Mouse (Mus musculus): Measurements from ENCODE around the gene B3galt5. TPM values are rescaled to one million over a fixed set of nuclear protein-coding genes. Genes with fewer than 3 reads are reported as not detected.

B3galt5 gene
- under 1 TPM; 0.14 to 0.45 TPM for total RNA-seq (2021)
- 0.03 and 0.04 TPM in 2 replicates for polyA plus RNA-seq (2012; rRNA removed)
- long read RNA-seq, result 0 reads

DNA sequence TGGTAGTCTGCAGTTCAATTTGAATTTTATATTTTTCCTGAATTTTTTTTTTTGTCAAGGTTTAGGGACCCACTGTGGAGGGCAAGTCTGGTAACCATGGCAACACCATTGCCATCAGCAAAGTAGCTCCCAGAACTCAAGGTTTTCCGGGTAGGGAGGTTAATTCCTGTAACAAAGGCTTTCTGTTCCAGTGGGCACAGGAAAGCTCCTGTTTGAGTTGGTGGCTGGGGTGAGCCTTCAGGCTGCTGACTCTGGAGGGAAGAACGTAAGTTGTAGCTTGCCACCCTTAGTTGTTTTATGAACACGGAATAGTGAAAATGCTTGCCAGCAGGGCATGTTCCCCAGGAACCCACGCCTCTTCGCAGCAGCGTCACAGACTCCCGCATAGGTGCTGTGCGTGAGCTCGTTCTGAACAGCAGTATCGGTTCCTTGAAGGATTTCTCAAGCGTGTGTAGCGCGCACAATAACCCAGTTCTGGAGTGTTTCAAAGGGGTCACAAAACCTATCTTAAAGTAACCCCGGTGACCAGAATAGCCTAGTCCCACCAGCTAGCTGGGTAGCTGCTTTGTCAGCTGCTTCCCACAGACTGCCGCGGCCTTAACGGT, at the start of gene B3galt5:
TSS of gene B3galt5 (plus strand) at position 436 of the 605 bp plus-strand sequence.
- no peak for DNase-seq

DNA sequence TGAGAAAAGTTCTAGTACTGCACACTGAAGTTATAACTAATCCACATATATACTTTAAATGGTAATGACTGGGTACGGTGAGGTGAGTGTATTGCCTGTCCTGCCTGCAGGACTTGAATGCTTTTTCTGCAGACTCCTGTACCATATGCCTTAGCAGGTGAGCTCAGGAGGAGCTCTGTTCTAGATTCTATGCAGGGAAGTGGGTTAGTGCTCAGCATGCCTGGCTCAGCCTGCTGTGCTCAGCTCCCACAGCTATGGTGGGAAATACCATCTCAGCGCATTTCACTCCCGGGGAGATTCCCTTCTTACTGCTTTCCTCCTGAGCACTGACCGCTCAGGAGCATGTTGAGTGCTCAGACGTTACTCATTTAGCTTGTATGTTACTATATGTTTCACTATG, 48.0 kb upstream of the B3galt5 start:
- no peak for DNase-seq

DNA sequence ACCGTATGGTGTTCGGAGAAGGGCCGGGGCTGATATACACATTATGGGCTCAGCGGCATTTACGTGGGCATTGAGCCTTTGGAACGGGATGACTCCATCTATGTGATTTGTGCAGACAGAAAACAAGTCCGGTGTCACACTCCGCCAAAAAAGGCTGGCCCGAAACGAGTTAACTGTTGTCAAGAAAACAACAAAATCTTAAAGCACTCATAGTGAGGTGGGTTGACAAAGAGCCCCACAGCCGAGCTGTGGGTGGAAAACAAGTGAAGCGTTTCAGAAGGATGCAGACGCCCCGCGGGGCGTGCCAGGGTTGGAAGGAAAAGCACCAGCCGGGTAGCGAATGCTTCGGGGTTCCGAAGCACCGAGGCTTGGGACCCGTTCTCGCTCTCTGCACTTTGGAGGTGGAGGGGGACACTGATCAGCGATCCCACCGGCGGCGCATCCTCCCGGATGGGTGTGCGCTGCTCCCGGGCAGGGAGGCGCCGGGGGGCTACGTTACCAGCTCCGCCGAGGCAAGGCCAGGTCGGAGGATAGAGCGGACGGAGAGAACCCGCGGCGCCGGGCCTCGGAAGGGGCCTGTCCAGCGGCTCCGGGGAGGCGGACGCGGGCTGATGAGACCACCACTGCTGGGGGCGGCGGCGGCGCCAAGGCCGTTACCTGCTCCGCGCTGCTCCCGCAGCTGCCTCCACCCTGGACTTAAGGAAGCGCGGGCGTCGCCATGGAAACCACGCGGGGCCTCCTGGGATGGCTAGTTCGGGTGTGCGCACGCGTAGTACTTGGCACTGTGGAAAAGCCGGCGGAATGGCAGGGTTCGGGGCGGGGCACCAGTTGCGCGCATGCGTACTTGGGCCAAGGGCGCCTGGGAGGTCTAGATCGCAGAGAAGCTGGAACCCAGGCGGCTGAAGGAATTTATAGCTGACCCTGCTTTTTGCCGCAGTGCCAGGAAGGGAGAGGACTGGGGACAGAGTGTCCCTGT, 43.8 kb upstream of the B3galt5 start, which contains the start of gene Lca5l:
TSS of gene Lca5l (minus strand) at position 741 of the 976 bp plus-strand sequence.
- DNase-seq, result peak; percentile 100

DNA sequence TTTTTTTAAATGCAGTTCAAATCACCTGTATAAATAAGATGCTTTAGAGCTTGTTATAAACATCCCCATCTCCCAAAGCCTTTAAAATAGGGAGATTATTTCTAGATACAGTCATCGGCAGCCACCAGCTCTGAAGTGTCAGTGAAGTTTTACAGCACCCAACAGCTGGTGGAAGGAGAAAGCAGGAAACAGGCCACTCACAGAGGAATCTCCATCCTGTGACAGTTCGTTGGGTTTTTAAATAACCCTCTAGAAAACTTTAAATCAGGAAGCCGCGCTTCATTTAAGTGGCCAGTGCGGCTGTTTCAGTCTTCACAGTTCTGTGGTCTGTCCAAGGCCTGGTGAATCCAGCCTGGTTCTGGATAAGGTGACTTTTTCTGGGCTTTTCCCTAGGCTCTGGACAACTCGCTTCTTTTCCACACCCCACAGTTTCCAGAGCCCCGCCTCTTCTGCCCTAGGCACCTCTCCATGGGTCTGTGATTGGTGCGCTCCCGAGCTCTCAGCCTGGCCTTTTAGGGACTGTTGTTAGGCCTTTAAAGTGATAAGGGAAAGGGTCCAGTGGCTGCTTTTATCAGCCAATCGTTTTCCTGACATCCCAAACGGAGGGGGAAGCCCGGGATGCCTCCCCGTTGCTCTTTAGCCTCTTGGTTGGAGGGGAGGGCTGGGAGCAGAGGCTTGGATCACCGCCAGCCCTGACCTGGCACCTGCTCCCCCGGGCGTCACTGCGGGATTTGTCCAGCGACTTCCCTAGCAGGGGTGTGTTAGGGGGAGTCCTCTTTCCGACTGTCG, 35.5 kb upstream of the B3galt5 start, which contains the start of gene Sh3bgr:
TSS of gene Sh3bgr (plus strand) at position 538 of the 789 bp plus-strand sequence.
- peak; percentile 90 for DNase-seq

DNA sequence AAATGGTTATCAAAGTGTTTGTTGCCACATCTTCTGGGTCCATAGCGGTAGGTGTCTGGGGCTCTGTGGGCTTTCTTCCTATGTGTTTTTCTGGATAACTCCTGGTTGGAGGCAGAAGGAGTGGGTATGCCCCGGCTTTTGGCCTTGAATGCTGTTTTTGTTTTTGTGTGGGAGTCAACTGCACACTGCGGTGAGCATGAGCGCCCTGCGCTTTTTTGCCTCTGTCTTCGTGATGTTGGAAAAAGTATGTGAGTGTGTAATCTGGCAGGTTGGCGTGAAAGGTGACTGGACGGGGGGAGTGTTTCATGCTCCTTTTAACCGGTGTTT, 34.9 kb upstream of the B3galt5 start:
- DNase-seq, result no peak

DNA sequence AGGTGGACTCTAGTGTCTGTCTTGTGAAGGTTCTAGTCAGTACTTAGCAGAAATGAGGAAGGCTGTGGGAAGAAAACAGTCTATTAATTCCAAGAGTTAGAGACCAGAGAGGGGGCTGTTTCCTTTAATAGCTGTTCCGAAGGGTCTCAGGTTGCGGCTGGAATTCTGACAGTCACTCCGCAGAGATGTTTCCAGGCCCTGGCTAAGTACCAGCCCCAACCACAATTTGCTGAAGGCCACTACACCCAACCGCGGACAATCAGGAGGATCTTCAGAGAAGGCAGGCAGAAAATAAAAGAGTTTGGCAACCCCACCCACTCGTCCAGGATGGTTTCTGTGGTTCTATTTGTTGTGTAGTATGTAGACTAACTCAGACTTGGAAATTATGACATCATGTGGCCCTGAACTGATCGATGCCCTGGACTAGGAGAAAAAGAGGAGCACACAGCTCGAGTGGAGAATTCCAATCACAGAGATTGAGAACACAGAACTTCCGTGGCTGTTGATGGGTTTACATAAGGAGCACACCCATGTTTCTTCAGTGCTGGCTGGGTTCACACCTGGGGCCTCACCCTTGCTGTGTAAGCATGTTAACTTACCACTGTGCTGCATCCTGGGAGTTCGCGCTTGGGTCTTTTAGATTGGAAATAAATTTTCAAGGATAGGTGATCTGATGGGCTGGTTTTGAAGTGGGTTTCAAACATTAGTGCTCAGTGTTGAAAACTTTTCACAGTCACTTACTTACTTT, 33.9 kb upstream of the B3galt5 start:
- DNase-seq, result peak; percentile 48

DNA sequence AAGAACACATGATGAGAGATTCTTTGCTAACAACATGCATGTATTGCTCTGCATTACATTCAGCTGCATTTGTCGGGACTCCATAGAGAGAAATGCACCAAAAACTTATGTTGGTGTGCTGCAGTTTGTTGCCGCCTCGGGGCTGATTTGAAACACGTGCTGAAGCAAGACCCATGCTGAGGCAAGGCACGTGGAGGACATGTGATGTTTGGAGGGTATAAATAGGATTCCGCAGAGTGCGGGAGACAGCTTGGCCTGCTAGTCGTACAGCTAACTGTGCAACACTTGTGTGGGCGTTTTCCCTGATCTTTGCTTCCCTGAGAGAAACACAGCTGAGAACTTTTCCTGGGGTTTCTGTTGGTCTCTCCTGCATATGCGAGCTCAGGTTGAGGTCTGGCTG, 25.8 kb upstream of the B3galt5 start:
- DNase-seq, result no peak

DNA sequence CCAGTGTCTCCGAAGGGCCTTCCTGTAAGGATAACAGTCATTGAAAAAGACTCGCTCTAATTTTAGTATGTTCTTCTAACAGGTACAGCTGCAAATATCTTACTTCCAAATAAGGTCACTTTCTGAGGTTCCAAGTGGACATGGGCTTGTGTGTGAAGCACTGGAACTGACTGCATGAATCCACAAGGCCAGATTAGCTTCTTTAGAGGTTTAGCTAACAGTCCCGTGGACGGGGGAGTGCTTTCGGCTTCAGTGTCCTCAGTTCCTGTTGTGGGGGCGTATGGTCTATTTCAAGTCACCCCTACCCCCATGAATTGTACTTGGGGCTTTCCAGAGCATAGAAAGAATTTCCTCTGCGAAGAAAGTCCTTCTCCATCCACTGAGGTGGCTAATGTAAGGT, 24.7 kb upstream of the B3galt5 start:
- DNase-seq, result no peak

DNA sequence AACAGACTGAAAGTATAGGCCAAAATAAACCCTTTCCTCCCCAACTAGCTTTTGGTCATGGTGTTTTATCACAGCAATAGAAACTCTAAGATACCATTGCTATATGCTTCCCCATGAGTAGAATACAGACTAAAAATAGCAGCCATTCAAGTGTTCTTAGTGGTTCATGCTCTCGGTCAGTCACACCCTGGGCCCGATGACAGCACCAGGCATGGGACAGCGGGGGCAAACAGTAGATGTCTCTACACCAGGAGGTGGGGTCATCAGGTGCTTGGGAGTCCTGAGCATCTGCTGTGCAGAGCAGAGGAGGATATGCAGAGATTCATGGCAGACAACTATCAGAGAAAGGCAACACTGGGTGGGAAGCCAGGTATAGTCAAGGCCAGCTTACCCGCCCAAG, 22.6 kb upstream of the B3galt5 start:
- no peak for DNase-seq

DNA sequence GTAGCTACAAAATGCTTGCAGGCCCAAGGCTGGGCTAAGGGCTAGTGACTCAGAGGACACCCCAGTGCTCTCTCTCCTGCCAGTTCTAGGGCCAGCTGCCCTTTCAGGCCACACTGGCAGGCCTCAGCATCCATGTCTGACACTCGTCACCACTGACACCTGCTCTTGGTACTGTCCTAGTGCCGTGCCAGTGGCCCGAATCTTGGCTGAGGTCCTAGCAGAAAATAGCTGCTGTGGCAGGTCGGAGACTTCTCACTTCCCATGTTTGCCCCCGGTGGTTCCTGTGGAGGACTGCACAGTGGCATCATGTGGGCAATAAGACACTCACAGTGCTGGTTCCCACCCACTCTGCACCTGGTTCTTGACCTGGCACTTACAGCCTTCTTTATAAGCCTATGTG, 14.1 kb upstream of the B3galt5 start:
- no peak for DNase-seq

DNA sequence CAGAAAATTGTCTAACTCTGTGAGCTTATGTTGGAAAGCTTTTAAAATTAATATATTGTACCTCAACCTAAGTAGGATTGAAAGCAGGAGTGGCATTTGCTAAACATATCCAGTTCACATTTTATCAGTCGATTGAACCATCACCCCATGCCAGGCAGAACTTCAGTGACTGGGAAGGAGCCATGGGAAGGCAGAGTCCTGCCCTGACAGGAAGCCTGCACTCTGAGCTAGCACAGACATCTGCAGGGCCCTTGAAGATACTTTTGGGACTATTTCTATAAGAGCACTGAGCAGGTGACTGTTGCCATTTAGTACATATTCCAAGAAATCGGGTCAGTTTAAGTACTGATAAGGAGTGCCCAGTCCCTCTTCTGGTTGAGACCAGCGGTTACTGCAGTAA, 13.6 kb upstream of the B3galt5 start:
- DNase-seq, result no peak

DNA sequence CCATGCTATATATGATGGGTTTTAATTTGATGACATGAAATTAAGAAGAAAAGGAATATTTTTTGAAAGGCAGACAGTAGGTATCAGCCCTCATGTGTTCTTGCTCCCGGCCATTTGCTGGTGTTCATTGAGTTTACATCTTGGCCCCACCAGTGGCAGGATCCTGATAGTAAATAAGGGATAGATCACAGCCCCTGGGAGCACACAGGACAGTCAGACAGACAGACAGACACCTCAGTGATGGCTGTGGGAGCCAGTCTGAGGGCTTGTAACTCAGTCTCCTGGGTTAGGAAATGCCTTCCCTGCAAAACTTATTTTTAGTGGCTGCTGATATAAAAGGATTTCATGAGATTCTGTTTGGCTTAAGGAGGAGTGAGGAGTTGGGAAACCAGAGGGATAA, 13.1 kb upstream of the B3galt5 start:
- no peak for DNase-seq

DNA sequence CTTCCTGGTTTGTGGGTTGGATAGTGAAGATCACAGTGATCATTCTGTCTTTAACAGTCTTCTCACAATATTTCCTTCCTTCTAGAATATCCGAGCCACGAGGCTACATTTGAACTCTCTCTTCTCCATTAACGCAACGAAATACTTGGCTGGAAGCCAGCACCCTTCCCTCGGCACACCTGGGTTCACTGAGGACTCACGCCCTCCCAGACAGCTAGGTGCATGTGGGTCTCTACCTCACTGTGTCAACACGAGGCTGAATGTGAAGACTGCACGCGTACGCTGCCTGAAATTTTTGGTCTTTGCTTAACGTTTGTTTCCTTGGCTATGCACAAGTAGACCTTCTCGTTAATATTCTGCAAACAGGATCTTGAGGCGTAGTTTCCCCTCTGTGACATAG, 7.2 kb upstream of the B3galt5 start:
- no peak for DNase-seq

DNA sequence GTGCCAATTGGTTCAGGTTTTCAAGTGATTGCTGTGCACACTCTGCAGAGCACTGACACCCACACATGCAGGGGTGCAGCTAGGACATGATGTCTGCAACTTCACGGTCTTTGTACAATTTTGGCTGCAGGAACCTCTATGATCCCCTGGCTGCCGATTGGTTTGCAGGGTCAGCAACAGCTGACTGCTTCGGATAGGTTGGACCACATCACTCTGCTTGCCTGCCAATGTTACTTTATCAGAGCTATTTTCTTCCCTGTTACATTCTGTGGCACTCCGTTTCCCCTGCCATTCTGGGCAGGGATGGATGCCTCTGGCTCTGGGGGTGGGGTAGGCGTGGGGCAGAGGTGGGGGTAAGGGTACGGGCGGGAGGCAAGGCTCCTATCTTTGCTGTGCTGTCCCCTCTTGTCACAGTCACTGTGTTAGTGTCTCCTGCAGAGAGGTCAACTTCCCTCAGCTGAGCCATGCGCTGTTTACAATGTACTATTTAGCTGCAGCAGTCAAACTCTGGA, 6.5 kb upstream of the B3galt5 start:
- DNase-seq, result no peak

DNA sequence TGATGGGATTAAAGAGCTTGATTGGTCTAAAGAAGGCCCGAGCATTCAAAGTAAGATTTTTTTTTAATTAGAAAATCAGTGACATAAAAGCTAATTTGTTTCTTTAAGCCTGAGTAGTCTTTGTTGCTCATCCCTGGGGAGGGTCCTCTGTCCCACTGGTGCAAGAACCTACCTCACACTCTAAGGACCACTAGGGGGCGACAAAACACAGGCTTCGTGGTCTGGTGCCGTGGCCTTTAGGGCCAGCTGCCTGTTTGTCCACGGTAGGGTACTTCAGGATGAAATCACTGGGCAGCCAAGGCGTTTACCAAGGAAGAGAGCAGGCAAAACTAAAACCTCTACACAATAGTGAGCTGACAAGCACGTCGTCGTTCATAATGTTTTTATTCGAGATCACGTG, 5.2 kb upstream of the B3galt5 start:
- DNase-seq, result peak; percentile 79

DNA sequence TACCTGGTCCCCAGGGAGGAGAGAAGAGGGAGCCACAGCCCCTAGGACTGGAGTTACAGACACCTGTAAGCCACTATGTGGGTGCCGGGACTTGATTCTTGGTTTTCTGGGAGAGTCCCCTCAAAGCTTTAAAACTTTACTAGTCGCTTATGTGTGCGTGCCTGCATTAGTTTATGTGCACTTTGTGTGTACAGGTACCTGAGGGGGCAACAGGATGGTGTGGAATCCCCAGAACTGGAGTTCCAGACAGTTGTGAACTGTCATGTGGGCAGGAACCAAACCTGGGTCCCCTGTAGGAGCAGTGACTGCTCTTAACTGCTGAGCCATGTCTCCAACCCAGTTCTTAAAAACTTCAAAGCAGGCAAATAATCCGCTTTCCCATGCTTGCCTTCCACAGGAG, 4.3 kb upstream of the B3galt5 start:
- no peak for DNase-seq

DNA sequence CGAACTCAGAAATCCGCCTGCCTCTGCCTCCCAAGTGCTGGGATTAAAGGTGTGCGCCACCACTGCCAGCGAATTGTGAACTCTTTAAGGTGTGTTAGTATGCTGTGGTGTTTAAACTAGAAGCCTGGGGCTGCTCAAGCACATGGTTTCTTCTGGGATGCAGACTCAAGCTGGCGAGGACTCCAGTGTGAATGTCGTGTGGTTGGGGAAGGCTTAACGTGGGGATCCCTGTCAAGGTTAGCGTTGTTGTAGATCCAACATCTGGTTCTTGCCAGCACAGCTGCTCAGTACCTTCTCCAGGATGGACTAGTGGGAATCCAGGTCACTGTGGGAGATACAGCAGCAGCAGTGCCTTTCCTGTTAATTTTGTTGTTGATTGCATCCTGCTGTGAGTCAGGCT, 3.6 kb upstream of the B3galt5 start:
- no peak for DNase-seq

DNA sequence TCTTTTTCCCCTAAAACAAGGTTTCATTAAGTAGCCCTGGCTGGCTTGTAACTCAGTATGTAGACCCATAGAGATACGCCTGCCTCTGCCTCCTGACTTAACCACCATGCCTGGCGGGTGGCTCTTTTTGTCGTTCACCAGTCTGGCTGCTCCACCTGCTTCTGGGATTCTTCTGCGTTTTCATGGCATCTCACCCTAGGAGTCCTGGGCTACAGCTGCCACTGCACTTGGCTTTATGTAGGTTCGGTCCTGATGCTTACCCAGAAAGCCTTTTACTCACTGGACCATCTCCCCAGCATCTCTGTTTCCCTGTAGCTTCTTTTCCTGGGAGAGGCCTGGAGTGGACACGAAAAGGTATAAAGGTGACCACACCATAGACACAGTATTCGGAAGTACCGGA, 1.6 kb upstream of the B3galt5 start:
- no peak for DNase-seq

DNA sequence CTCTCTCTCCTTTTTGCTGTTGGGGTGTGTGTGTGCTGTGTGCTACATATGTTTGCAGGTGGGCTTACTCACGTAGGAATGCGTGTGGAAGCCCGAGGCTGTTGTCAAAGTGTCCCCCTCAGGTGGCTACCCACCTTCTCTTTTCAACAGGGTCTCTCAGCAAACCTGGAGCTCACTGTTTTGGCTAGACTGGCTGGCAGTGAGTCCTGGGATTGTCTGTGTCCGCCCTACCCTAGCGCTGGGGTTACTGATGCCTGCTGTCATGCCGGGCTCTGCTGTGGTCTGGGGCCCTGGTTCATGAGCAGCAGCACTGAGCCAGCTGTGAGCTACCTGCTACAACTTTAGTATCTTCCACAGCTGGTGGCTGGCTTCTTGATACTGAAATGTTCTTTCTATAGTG, 8.9 kb downstream of the B3galt5 start:
- no peak for DNase-seq

DNA sequence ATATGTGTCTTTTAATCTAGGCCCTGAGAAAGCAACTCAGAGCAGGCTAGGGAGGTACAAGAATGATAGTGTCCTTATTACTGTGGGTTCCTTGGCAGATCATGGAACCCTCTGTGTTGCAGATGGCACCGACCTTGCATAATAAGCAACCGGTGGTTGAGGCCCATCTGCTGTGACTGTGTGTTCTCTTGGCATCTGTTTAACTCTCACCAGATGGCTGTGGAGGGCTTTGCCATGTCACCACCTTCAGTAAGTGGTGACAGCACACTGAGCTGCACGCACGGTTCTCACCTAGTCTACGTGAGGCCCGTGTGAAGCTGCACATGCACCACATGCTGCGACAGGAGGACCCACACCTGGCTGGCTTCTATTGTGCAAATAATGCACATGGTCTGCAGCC, 14.0 kb downstream of the B3galt5 start:
- no peak for DNase-seq

DNA sequence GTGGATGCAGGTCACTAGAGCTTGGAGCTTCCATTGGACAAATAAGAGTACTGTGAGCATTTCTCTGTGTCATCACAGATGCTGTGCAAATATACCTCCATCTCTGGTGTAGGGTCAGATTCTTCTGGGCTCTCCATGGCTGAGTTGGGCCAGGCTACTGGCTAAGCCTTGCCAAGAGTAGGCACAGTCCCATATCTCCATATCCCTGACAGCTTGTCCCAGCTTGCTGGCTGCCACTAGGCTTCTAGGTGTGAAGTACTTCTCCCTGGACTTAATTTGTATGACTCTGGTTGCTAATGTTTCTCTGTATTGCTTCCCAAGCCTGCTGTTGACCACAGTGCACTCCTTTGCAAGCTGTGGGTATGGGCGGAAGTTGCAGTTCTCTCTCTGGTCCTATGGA, 16.5 kb downstream of the B3galt5 start:
- DNase-seq, result no peak

DNA sequence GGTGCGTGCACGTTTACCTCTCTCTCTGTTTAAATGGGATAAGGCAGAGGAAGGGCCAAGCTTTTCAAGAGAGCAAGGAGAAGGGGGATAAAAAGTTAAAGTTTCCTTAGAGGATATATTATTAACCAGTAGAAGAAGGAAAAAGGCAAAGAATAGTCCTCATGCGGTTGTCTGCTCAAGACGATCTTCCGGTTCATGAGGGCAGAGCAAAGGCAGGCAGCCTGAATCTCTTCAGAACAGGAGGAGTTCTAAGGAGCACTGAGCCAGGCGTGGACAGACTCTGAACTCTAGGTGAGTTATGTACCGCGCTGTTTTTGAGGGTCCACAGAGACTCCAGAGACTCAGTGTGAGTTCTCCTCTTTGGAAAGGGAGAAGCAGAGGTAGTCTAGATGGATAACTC, 22.8 kb downstream of the B3galt5 start:
- no peak for DNase-seq
